Mouse (Mus musculus) heart, postnatal 14 days (tissue): ENCODE data around the gene Ugt2a3. TPM values are rescaled to one million over a fixed set of nuclear protein-coding genes. Genes with fewer than 3 reads are reported as not detected.
"Not testable (repeated sequence)": the region's sequence is repeated elsewhere in the genome, so short reads cannot be mapped to it uniquely, and the experiment has no call there.

Source experiments
- DNase-seq, 2 experiments: peaks; one replicate each; pipeline ENCODE4 v3.0.0; 2021 to 2022
- intact Hi-C: fragments of 180-260 bp; cut with DNase I; formaldehyde crosslinking; loops from one replicate; pipeline ENCODE4 v1.15.1; 2025
- long read RNA-seq, 2 experiments: library from polyadenylated mRNA; stranded (forward); transcript quantifications; one replicate each; pipeline ENCODE4 v2.0.0; 2021
- total RNA-seq, 2 experiments: library from RNA; stranded (reverse); gene quantifications; 2 replicates each; pipeline ENCODE4 v1.2.3; 2021

Ugt2a3 gene
- total RNA-seq: not detected
- long read RNA-seq, experiment 1: 0 reads
- long read RNA-seq, experiment 2: 0 reads

GRCm38 (mm10) chr5:87336961-87337697, at the start of gene Ugt2a3:
Ugt2a3 (minus strand) TSS chr5:87337195.
- intact Hi-C loops: no loop called here
- DNase-seq: no peak

- intact Hi-C loops: no loop called here
- DNase-seq: no peak
These were observed 43.2 kb upstream of the Ugt2a3 start for GRCm38 (mm10) chr5:87380234-87380633.

GRCm38 (mm10) chr5:87379825-87380224, 42.8 kb upstream of the Ugt2a3 start:
- DNase-seq: no peak
- intact Hi-C loops: no loop called here

- DNase-seq: no peak
- intact Hi-C loops: no loop called here
These were observed 38.9 kb upstream of the Ugt2a3 start for GRCm38 (mm10) chr5:87375874-87376383.

DNA sequence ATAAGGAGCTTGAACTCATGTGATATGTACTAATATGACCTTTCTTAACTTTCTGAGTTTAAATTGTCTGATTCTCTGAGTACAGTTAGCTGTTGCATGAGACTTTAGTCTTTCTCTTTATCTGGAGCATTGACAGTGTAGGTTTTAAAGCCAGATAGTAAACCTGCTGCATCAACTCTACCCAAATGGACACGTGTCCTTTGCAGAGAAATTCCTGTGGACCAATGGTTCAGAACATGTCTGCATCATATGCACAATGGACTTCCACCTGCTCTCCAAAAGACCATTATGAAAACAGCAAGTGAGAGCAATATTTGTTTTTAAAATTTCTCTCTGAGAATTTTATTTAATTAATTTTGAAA, 36.5 kb upstream of the Ugt2a3 start:
- DNase-seq: no peak
- intact Hi-C loops: no loop called here

DNA sequence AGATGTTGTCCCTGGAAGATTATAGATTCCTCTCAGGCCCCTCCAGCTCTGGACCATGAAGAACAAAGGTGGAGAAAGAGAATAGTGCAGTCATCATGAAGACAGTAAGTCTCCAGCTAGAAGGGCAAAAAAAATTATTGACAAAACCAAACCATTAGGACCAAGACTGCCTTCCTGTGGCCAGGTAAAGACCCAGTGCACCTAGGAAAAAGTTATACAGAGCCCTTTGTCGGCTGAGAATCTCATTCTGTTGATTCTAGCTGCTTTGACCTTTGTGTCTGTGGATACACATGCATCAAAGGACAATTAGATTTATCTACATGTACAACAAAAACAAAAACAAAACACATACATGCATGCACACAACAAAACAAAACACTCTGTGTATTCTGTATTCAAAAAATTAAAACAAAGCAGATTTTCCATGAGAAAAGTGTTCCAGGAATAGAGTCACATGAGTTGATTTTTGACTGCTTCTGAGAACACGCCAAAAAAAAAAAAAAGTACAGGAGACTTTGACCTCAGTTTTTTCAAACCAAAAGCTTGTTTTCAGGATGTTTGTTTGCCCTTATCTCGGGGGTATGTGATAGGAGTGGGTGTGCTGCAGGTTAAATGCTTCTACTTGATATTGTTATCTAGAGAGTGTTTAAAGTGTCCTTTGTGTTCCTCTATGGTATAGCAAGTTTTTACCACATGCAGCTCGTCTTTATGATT, 36.0 kb upstream of the Ugt2a3 start:
- intact Hi-C loops, DNase-seq: not testable (repeated sequence)

DNA sequence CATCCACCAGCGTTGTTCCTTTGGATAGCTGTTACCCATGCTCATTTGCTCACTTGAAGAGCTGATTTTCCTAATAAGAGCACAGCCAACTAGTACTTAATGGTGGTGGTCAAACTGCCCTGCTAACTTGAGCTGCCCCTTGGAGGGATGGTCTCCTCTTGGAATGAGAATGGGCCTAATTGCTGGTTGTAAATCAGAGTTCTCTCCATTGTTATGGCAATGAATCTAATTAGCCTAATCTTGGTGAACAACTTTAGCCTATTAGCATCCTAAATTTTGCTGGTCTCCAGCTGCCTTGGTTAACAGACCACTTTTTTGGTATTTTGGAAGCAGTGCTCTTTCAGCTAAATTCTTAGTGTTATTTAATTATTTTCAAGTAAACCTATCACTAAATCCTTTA, 13.4 kb upstream of the Ugt2a3 start:
- intact Hi-C loops: loop anchor here (5.0 kb wide), 1 partner anchor 58 kb away; no protein-coding TSS in a partner anchor

GRCm38 (mm10) chr5:87349150-87349549, 12.2 kb upstream of the Ugt2a3 start:
- DNase-seq, intact Hi-C loops: not testable (repeated sequence)

More for the DNA sequence above, 13.4 kb upstream of the Ugt2a3 start:
- DNase-seq: no peak

DNA sequence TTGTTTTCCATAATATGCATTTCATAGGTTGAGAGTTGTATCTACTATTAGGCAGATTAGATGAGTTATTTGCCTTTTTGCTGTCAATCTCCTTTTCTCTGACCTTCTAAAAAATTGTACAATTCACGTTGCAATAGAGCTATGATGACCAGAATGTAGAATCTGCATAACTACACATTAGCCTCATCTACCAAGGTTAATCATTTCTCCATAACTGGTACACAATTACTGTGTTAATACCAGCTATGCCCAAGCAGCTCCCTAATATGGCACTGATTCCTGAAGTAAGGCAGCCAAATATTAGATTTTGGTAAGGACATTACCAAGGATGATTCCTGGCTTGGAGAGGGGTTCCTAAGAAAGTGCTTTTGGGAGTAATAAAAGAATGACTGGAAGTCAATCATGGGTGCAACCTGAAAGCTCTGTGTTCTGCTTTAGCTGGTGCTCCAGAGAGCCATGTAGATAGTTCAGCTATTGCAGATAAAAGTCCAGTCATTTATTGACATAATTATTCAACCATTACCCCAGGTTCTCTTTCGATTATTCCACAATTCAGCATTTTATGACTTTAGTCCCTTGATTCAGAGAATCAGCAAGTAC, 10.6 kb upstream of the Ugt2a3 start:
- intact Hi-C loops: not testable (repeated sequence)

GRCm38 (mm10) chr5:87340461-87340860, 3.5 kb upstream of the Ugt2a3 start:
- DNase-seq: no peak
- intact Hi-C loops: no loop called here

More for the DNA sequence above, 10.6 kb upstream of the Ugt2a3 start:
- not testable (repeated sequence) for DNase-seq

- DNase-seq: no peak
- intact Hi-C loops: no loop called here
These were observed 1.8 kb downstream of the Ugt2a3 start for GRCm38 (mm10) chr5:87335199-87335598.

DNA sequence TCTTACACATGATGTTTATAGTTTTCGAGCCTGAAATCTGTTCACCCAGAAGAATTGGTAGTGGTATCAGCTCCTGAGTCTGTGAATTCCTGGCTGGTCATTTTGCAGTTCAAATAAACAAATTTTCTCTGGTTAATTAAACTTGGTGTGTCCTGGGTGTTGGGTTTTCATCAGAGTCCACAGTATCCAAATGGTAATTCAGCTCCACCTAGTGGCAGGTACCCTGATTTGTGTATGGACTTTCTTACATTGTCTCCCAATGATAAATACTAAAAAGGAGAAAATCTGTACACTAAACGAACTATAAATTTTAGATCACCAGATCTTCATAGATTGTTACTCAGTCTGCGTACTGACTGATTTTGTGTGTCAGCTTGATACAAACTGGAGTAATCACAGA, 3.4 kb downstream of the Ugt2a3 start:
- no peak for DNase-seq
- intact Hi-C loops: no loop called here

DNA sequence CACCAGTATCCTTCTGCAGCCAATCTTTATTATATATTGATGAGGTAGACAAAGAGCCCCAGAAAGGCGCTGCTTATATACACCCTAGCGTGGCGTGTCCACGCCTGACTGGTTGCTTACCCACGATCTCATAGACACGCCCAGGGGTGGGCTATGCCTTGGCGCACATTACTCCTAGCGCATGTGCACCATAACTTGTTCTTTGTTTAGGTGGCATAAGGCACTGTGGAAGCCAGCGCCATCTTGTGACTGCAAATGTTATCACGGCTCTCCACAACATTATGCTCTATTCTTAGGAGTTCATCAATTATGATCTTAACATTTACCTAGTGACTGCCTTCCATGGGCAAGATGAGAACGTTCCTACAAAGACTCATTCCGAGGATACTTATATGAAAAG, 25.6 kb downstream of the Ugt2a3 start:
- DNase-seq: no peak
- intact Hi-C loops: no loop called here

GRCm38 (mm10) chr5:87286180-87286579, 50.8 kb downstream of the Ugt2a3 start:
- DNase-seq, intact Hi-C loops: not testable (repeated sequence)

DNA sequence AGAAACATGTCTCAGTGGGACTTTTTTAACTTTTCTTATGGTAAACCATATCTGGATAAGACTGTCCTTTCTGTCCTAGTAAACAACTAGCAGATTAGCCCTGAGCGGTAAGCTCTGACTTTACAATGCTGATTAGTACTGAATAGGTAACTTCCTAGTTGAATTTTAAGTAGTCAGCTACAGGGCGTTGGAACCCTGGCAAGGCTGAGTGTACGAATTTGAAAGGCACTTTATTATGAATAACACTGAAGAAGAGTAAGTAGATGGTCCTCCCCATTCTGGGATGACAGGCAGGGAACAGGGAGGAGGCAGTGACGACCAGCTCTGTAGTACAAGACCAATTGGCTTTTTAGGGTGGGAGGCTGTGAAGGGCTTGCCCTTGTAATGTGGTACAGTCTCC, 61.0 kb downstream of the Ugt2a3 start:
- intact Hi-C loops, DNase-seq: not testable (repeated sequence)

GRCm38 (mm10) chr5:87275581-87275980, 61.4 kb downstream of the Ugt2a3 start:
- no peak for DNase-seq
- intact Hi-C loops: no loop called here

Other genes with a start within 250 kb of the Ugt2a3 start
- not detected for gene Ugt2b36, start 244.6 kb downstream of the Ugt2a3 start, total RNA-seq
- not detected for gene Ugt2b5, start 196.9 kb downstream of the Ugt2a3 start, total RNA-seq
- gene Ugt2b37, start 82.4 kb downstream of the Ugt2a3 start, total RNA-seq: not detected
- gene Ugt2b38, start 87.0 kb upstream of the Ugt2a3 start, total RNA-seq: not detected
- not detected for gene Ugt2a2, start 145.1 kb upstream of the Ugt2a3 start, total RNA-seq
- not detected for gene Gm43638, start 149.6 kb upstream of the Ugt2a3 start, total RNA-seq
- not detected for gene Ugt2a1, start 153.7 kb upstream of the Ugt2a3 start, total RNA-seq
- gene Sult1b1, start 201.0 kb upstream of the Ugt2a3 start, total RNA-seq: not detected
- under 1 TPM in 1 of 2 experiments, not detected in 1; 0.36 TPM for gene Sult1d1, start 231.8 kb upstream of the Ugt2a3 start, total RNA-seq